Mouse (Mus musculus) kidney, adult 2 months (tissue): ENCODE measurements around the gene Adgrf3.

ENCODE experiments used
- CTCF ChIP-seq: fragments of 200-500 bp; conservative IDR thresholded peaks from 2 replicates; pipeline ENCODE4 v1.5.1; 2011; ENCODE audit warnings: low read depth, mild to moderate bottlenecking, control low read depth, low read length, moderate library complexity, mixed read lengths; ENCODE audit not compliant: insufficient read depth, insufficient read length
- POLR2A ChIP-seq: fragments of 200-500 bp; IDR thresholded peaks from one replicate; pipeline ENCODE4 v1.6.1; 2011; ENCODE audit warnings: low read depth, low read length, control low read depth

GRCm38 (mm10) chr5:30231891-30232270 is 26.4 kb upstream of the Adgrf3 start:
- TF ChIP-seq CTCF, result no peak
- TF ChIP-seq POLR2A, result no peak
